Mouse (Mus musculus): ENCODE measurements around the gene Vmn2r53. TPM values are rescaled to one million over a fixed set of nuclear protein-coding genes. Genes with fewer than 3 reads are reported as not detected.
"Not testable (repeated sequence)": the region's sequence is repeated elsewhere in the genome, so short reads cannot be mapped to it uniquely, and the experiment has no call there.

Gene Vmn2r53
- total RNA-seq (2015; ENCODE audit: low replicate concordance) (under 0.01 TPM in 1 of 2 replicates, not detected in the other), total RNA-seq (2017; ENCODE audit: low replicate concordance) (under 0.01 TPM in 2 replicates)

- ATAC-seq (replicated peaks; ENCODE audit: low FRiP score, poor library complexity, severe bottlenecking) = no peak
Observed at GRCm38 (mm10) chr7:12608688-12609087, at the start of gene Vmn2r53. Gene Vmn2r53, minus strand, starts transcription at chr7:12608788.

- ATAC-seq (replicated peaks; ENCODE audit: low FRiP score, poor library complexity, severe bottlenecking) = not testable (repeated sequence)
Observed at GRCm38 (mm10) chr7:12640219-12640618, 31.6 kb upstream of the Vmn2r53 start, which contains the start of gene Vmn2r54. Gene Vmn2r54, minus strand, starts transcription at chr7:12640319.

Other genes with a start within 250 kb of the Vmn2r53 start
- not detected in 2 replicates for gene Vmn1r84, start 239.5 kb downstream of the Vmn2r53 start, total RNA-seq (2015; ENCODE audit: low replicate concordance)
- not detected in 2 replicates for gene Vmn1r84, start 239.5 kb downstream of the Vmn2r53 start, total RNA-seq (2017; ENCODE audit: low replicate concordance)
- gene Zfp551, start 186.0 kb downstream of the Vmn2r53 start, total RNA-seq (2015; ENCODE audit: low replicate concordance) = not detected in 2 replicates
- gene Zfp551, start 186.0 kb downstream of the Vmn2r53 start, total RNA-seq (2017; ENCODE audit: low replicate concordance) = not detected in 2 replicates
- gene Zfp606, start 130.5 kb downstream of the Vmn2r53 start, total RNA-seq (2015; ENCODE audit: low replicate concordance) = 4.0 TPM in 1 of 2 replicates, not detected in the other
- 1.8 TPM in 1 of 2 replicates, not detected in the other for gene Zfp606, start 130.5 kb downstream of the Vmn2r53 start, total RNA-seq (2017; ENCODE audit: low replicate concordance)
- gene 2900092C05Rik, start 96.3 kb downstream of the Vmn2r53 start, total RNA-seq (2015; ENCODE audit: low replicate concordance) = not detected in 2 replicates
- not detected in 2 replicates for gene 2900092C05Rik, start 96.3 kb downstream of the Vmn2r53 start, total RNA-seq (2017; ENCODE audit: low replicate concordance)
- not detected in 2 replicates for gene Vmn2r54, start 31.5 kb upstream of the Vmn2r53 start, total RNA-seq (2015; ENCODE audit: low replicate concordance)
- not detected in 2 replicates for gene Vmn2r54, start 31.5 kb upstream of the Vmn2r53 start, total RNA-seq (2017; ENCODE audit: low replicate concordance)
- gene Vmn2r55, start 76.2 kb upstream of the Vmn2r53 start, total RNA-seq (2015; ENCODE audit: low replicate concordance) = not detected in 2 replicates
- gene Vmn2r55, start 76.2 kb upstream of the Vmn2r53 start, total RNA-seq (2017; ENCODE audit: low replicate concordance) = not detected in 2 replicates
- gene Vmn2r56, start 126.2 kb upstream of the Vmn2r53 start, total RNA-seq (2015; ENCODE audit: low replicate concordance) = not detected in 2 replicates
- not detected in 2 replicates for gene Vmn2r56, start 126.2 kb upstream of the Vmn2r53 start, total RNA-seq (2017; ENCODE audit: low replicate concordance)
- gene Zscan18, start 194.8 kb upstream of the Vmn2r53 start, total RNA-seq (2015; ENCODE audit: low replicate concordance) = not detected in 2 replicates
- not detected in 2 replicates for gene Zscan18, start 194.8 kb upstream of the Vmn2r53 start, total RNA-seq (2017; ENCODE audit: low replicate concordance)
- 6.5 and 15.5 TPM in 2 replicates for gene Zfp329, start 210.1 kb upstream of the Vmn2r53 start, total RNA-seq (2015; ENCODE audit: low replicate concordance)
- 3.1 and 4.5 TPM in 2 replicates for gene Zfp329, start 210.1 kb upstream of the Vmn2r53 start, total RNA-seq (2017; ENCODE audit: low replicate concordance)
- gene Zfp110, start 226.0 kb upstream of the Vmn2r53 start, total RNA-seq (2015; ENCODE audit: low replicate concordance) = 14.3 and 14.4 TPM in 2 replicates
- 16.6 and 20.9 TPM in 2 replicates for gene Zfp110, start 226.0 kb upstream of the Vmn2r53 start, total RNA-seq (2017; ENCODE audit: low replicate concordance)